In genomic region chr12:4198702-4199101, GRCm38 (mm10) we compare ENCODE assay signal across 22 mouse cellular contexts. TPM values are rescaled to one million over a fixed set of nuclear protein-coding genes. Genes with fewer than 3 reads are reported as not detected.
DNase-seq lines count a peak whose midpoint lies in the region; ATAC-seq and TF ChIP-seq lines count a peak whose summit lies in the region.
"Had no signal": no experiment of that assay in that cellular context is flagged by ENCODE, and none has a peak within 500 bp of the region (broad histone marks: within the 10 kb centered on the region; RNA-seq: fewer than 3 reads in every experiment).

No protein-coding gene starts in this region.

- H3K4me2 ChIP-seq in heart, embryonic 12.5 days: no peak overlapping the region
- H3K4me2 ChIP-seq: embryonic facial prominence, embryonic 12.5 days; heart, embryonic 15.5 days; hindbrain, embryonic 14.5 days; limb, embryonic 13.5 days; liver, embryonic 13.5 days; neural tube, embryonic 12.5 days had no signal

- peaks cover 4% of the 10 kb centered on the region; the same call in 1 of the 2 replicates for H3K4me1 ChIP-seq in heart, embryonic 12.5 days (replicated peaks)
- H3K4me1 ChIP-seq: liver, embryonic 13.5 days; neural tube, embryonic 12.5 days had no signal

- no peak overlapping the region for H3K27ac ChIP-seq in heart, embryonic 12.5 days (ENCODE audit: poor library complexity, severe bottlenecking)
- H3K27ac ChIP-seq: embryonic facial prominence, embryonic 12.5 days; heart, embryonic 15.5 days; hindbrain, embryonic 14.5 days; limb, embryonic 13.5 days; liver, embryonic 13.5 days; neural tube, embryonic 12.5 days had no signal

- WGBS in heart, embryonic 12.5 days: 84% methylated on average over 4 of the region's 4 CpGs

- H3K9me3 ChIP-seq in heart, embryonic 12.5 days (replicated peaks): no peaks in the 10 kb centered on the region
- H3K9me3 ChIP-seq: embryonic facial prominence, embryonic 12.5 days; heart, embryonic 15.5 days; limb, embryonic 13.5 days; liver, embryonic 13.5 days; neural tube, embryonic 12.5 days had no signal

- CTCF ChIA-PET in Patski (lab: Charles Lee): interaction anchor here (2.2 kb wide), 1 partner anchor 10 kb away, joined by 7 read pairs; no protein-coding TSS in a partner anchor

- no peak for ATAC-seq in heart, embryonic 12.5 days (ENCODE audit: insufficient number of reproducible peaks, low FRiP score)
- ATAC-seq in Patski: peak; percentile 77
- ATAC-seq: forebrain, postnatal 0 days; inflammation-experienced regulatory T-cells, adult 6 months had no signal

- in situ Hi-C loops in Patski (cut with MboI; ENCODE audit: low pct_unique_long_range_greater_than_20kb): no loop called here

- DNase-seq in heart, adult 11 months: peak; percentile 31
- DNase-seq in 3T3-L1 (ENCODE audit: low read depth, low spot score): peak; percentile 52
- DNase-seq in Patski (ENCODE audit: low read depth, low spot score): peak; percentile 28
- DNase-seq in lung, postnatal 36 days: peak; percentile 42
- no peak for DNase-seq in right cerebral cortex, adult 2 months (ENCODE audit: low spot score in 2 of 2)
- no peak for DNase-seq in testis, postnatal 10 days (ENCODE audit: low spot score)
- DNase-seq: forebrain, postnatal 0 days; heart, postnatal 36 days; kidney, adult 18-20 months; kidney, postnatal 4 days; layer of hippocampus, adult 9-11 months; liver, embryonic 13.5 days; midbrain, embryonic 14.5 days; thymus, adult 18-20 months; thymus, postnatal 4 days had no signal

- TF ChIP-seq CTCF in Patski (IDR thresholded peaks at IDR 0.05): no peak

- H3K4me3 ChIP-seq in heart, embryonic 12.5 days: no peak overlapping the region
- H3K4me3 ChIP-seq: embryonic facial prominence, embryonic 12.5 days; heart, embryonic 15.5 days; limb, embryonic 13.5 days; liver, embryonic 13.5 days; neural tube, embryonic 12.5 days had no signal

- no peaks in the 10 kb centered on the region for H3K27me3 ChIP-seq in heart, embryonic 12.5 days (replicated peaks)
- H3K27me3 ChIP-seq in Patski: no peaks in the 10 kb centered on the region
- H3K27me3 ChIP-seq: embryonic facial prominence, embryonic 12.5 days; heart, embryonic 15.5 days; limb, embryonic 13.5 days; liver, embryonic 13.5 days; neural tube, embryonic 12.5 days had no signal

- POLR2A ChIA-PET in Patski (lab: Charles Lee): no interaction called here

- peaks cover 37% of the 10 kb centered on the region for H3K36me3 ChIP-seq in heart, embryonic 12.5 days
- H3K36me3 ChIP-seq: heart, embryonic 15.5 days; liver, embryonic 13.5 days had no signal

- H3K9ac ChIP-seq in heart, embryonic 12.5 days: no peak overlapping the region
- H3K9ac ChIP-seq: embryonic facial prominence, embryonic 12.5 days; forebrain, postnatal 0 days; heart, embryonic 15.5 days; hindbrain, embryonic 14.5 days; limb, embryonic 13.5 days; liver, embryonic 13.5 days; neural tube, embryonic 12.5 days had no signal

RNA-seq across cellular contexts. Expression of gene Ptrhd1, which starts 35.1 kb away (rescaled TPM):
- 7.1 and 7.2 TPM in 2 replicates for polyA plus RNA-seq in heart, embryonic 12.5 days (2016; fragmentation: Nextera tagmentation; extraction: Ambion mirVana)
- polyA plus RNA-seq in Patski (2021): 5.9 TPM

RNA-seq across cellular contexts. Expression of gene Cenpo, which starts 35.4 kb away (rescaled TPM):
- 8.3 and 8.5 TPM in 2 replicates for polyA plus RNA-seq in heart, embryonic 12.5 days (2016; fragmentation: Nextera tagmentation; extraction: Ambion mirVana)
- polyA plus RNA-seq in Patski (2021): 11.0 TPM

Comparison
In these comparisons a context has a peak if more than half of its experiments do, and no peak if none do; other contexts are left out.
1. DNase-seq: peak in heart, adult 11 months (single experiment), 3T3-L1 (single experiment), Patski (single experiment) and lung, postnatal 36 days (single experiment); none in right cerebral cortex, adult 2 months (0 of 2) and testis, postnatal 10 days (single experiment).